Mouse (Mus musculus) liver, embryonic 12.5 days (tissue): ENCODE results near the gene Ppp1r16b. TPM values are rescaled to one million over a fixed set of nuclear protein-coding genes. Genes with fewer than 3 reads are reported as not detected.
"Not testable (repeated sequence)": the region's sequence is repeated elsewhere in the genome, so short reads cannot be mapped to it uniquely, and the experiment has no call there.

ENCODE experiments used
- ATAC-seq: fragments of 200-750 bp; cut with Nextera tagmentation; 2 replicates; pipeline ENCODE4 v1.8.0; 2017; ENCODE audit warnings: moderate number of reproducible peaks, mild to moderate bottlenecking, moderate library complexity
- H3K27ac ChIP-seq: fragments of 300-500 bp; sonication (generic); 2 replicates; pipeline ENCODE4 v1.5.1; 2016; ENCODE audit warnings: mild to moderate bottlenecking
- H3K27me3 ChIP-seq: fragments of 300-500 bp; sonication (generic); replicated peaks from 2 replicates; pipeline ENCODE4 v1.6.1; 2016; ENCODE audit warnings: mild to moderate bottlenecking, moderate library complexity
- H3K36me3 ChIP-seq: fragments of 300-500 bp; sonication (generic); 2 replicates; pipeline ENCODE4 v1.6.1; 2016; ENCODE audit warnings: mild to moderate bottlenecking, moderate library complexity
- H3K4me1 ChIP-seq: fragments of 300-500 bp; sonication (generic); 2 replicates; pipeline ENCODE4 v1.6.1; 2016
- H3K4me2 ChIP-seq: fragments of 300-500 bp; sonication (generic); 2 replicates; pipeline ENCODE4 v1.6.1; 2016; ENCODE audit warnings: mild to moderate bottlenecking, moderate library complexity
- H3K4me3 ChIP-seq: fragments of 300-500 bp; sonication (generic); 2 replicates; pipeline ENCODE4 v1.5.1; 2016; ENCODE audit warnings: mild to moderate bottlenecking, moderate library complexity
- H3K9ac ChIP-seq: fragments of 300-500 bp; sonication (generic); 2 replicates; pipeline ENCODE4 v1.6.1; 2016; ENCODE audit warnings: mild to moderate bottlenecking, moderate library complexity
- H3K9me3 ChIP-seq: fragments of 300-500 bp; sonication (generic); replicated peaks from 2 replicates; pipeline ENCODE4 v1.6.1; 2016; ENCODE audit warnings: mild to moderate bottlenecking, moderate library complexity
- WGBS: fragments of 180-500 bp; shearing (Covaris S2); methylation state at CpG from one replicate; pipeline ENCODE4 v1.1.7; 2016; ENCODE audit not compliant: insufficient replicate concordance; 5-methylcytosine and 5-hydroxymethylcytosine counted together
- polyA plus RNA-seq: library from polyadenylated mRNA; unstranded; fragments of >200 nt; fragmentation: Nextera tagmentation; extraction: Ambion mirVana; gene quantifications from 2 replicates; pipeline ENCODE4 v1.2.1, GENCODE M21; 2016

Gene Ppp1r16b
- polyA plus RNA-seq, 1 experiment from 2014 or later, result 1.9 TPM

DNA sequence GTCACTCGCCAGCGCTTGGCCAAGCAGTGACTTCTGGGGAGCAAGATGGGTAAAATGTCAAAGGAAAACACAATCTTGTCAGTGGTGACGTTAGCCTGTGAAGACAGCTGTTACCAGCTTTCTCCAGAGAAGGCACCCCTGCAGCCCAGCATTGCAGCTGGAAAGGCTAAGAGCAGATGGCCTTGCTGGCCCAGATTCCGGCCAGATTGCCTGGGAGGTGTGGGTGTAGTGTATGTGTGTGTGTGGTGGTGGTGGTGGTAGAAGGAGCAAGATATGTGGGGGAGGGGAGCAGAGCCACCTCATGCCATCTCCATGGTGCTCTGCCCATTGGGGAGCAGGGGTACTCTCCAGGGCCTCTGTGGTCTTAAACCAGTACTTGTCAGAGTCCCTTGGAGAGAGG lies 67.9 kb downstream of the Ppp1r16b start:
- ATAC-seq, result no peak
- Histone ChIP-seq H3K4me1 (no peaks in the 10 kb centered on the region), H3K27me3 (no peaks in the 10 kb centered on the region), H3K4me3 (no peak overlapping the region), H3K9me3 (no peaks in the 10 kb centered on the region), H3K36me3 (no peaks in the 10 kb centered on the region), H3K9ac (no peak overlapping the region), H3K4me2 (no peak overlapping the region), H3K27ac (no peak overlapping the region)
- 66% methylated on average over 4 of the region's 4 CpGs for WGBS

- H3K9me3 ChIP-seq, result no peaks in the 10 kb centered on the region
- no peak overlapping the region for H3K4me2 ChIP-seq
- H3K9ac ChIP-seq, result no peak overlapping the region
- no peaks in the 10 kb centered on the region for H3K36me3 ChIP-seq
- WGBS, result 64% methylated on average over 6 of the region's 6 CpGs
- H3K27me3 ChIP-seq, result no peaks in the 10 kb centered on the region
- no peak for ATAC-seq
- no peak overlapping the region for H3K4me3 ChIP-seq
- no peaks in the 10 kb centered on the region for H3K4me1 ChIP-seq
- no peak overlapping the region for H3K27ac ChIP-seq
These were observed 68.7 kb downstream of the Ppp1r16b start for GRCm38 (mm10) chr2:158733914-158734313.

- H3K4me2 ChIP-seq, result no peak overlapping the region
- H3K36me3 ChIP-seq, result no peaks in the 10 kb centered on the region
- no peak for ATAC-seq
- H3K27me3 ChIP-seq, result no peaks in the 10 kb centered on the region
- no peaks in the 10 kb centered on the region for H3K4me1 ChIP-seq
- no peak overlapping the region for H3K9ac ChIP-seq
- no peaks in the 10 kb centered on the region for H3K9me3 ChIP-seq
- H3K4me3 ChIP-seq, result no peak overlapping the region
- 62% methylated on average over 7 of the region's 7 CpGs for WGBS
- H3K27ac ChIP-seq, result no peak overlapping the region
These were observed 69.4 kb downstream of the Ppp1r16b start for GRCm38 (mm10) chr2:158734500-158735152.

DNA sequence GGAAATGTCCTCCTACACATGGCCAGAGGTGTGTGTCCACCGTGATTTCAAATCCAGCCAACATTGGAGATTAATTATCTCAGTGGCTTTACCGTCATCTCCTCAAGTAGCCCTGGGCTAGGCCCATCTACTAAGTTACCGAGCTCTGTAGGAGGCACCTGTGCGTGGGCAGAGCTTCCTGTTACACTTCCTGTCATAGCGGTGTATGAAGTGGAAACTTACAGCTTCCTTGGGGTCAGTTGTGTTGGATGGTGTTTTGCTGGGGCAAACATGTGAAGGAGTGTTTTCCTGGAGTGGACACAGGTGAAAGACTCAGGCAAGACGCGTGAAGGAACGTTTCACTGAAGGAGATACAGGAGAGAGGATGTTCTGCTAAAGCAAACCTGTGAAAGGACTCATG lies 70.1 kb downstream of the Ppp1r16b start:
- Histone ChIP-seq H3K9ac (no peak overlapping the region), H3K4me3 (no peak overlapping the region), H3K27me3 (no peaks in the 10 kb centered on the region), H3K27ac (no peak overlapping the region), H3K4me1 (no peaks in the 10 kb centered on the region), H3K36me3 (no peaks in the 10 kb centered on the region), H3K4me2 (no peak overlapping the region), H3K9me3 (no peaks in the 10 kb centered on the region)
- 58% methylated on average over 8 of the region's 8 CpGs for WGBS
- no peak for ATAC-seq

DNA sequence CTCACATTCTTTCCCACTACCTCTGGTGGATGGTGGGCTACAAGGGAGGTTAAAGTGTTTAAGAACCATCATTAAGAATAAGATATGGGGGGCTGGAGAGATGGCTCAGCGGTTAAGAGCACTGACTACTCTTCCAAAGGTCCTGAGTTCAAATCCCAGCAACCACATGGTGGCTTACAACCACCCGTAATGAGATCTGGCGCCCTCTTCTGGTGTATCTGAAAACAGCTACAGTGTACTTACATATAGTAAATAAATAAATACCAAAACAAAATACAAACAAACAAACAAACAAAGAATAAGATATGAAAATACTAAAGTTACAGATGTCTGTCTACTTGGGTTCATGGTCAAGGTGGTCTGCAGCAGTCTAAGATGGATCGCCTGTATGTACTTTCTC lies 71.0 kb downstream of the Ppp1r16b start:
- ATAC-seq, H3K36me3 ChIP-seq, H3K4me2 ChIP-seq, H3K4me3 ChIP-seq, H3K9ac ChIP-seq, H3K27ac ChIP-seq, H3K9me3 ChIP-seq, H3K27me3 ChIP-seq, H3K4me1 ChIP-seq: not testable (repeated sequence)
- WGBS, result 65% methylated on average over 4 of the region's 4 CpGs

- Histone ChIP-seq H3K9me3 (no peaks in the 10 kb centered on the region), H3K9ac (no peak overlapping the region), H3K27ac (no peak overlapping the region), H3K36me3 (no peaks in the 10 kb centered on the region), H3K4me3 (no peak overlapping the region), H3K4me2 (no peak overlapping the region), H3K4me1 (no peaks in the 10 kb centered on the region), H3K27me3 (no peaks in the 10 kb centered on the region)
- no peak for ATAC-seq
- 78% methylated on average over 11 of the region's 11 CpGs for WGBS
These were observed 73.4 kb downstream of the Ppp1r16b start for GRCm38 (mm10) chr2:158738591-158738990.

DNA sequence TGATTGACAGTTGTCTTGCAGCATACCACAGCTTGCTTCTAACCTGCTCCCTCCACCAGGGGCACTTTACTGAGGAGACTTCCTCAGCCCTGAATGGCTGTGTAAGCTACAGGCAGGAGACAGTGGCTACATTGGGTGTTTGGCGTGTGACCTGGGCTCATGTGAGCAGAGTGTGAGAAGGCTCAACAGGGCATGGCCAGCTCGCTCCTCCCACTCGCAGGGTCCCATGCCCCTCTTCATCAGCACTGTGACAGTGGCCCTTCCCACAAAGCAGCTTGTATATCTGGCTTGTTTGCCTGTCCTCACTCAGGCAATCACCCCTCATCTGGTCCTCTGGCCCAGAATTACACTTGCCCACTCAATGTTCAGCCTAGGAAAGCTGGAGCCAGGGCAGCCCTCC lies 73.9 kb downstream of the Ppp1r16b start:
- WGBS, result 72% methylated on average over 3 of the region's 3 CpGs
- H3K4me3 ChIP-seq, result no peak overlapping the region
- H3K36me3 ChIP-seq, result no peaks in the 10 kb centered on the region
- H3K4me2 ChIP-seq, result no peak overlapping the region
- no peak overlapping the region for H3K9ac ChIP-seq
- no peaks in the 10 kb centered on the region for H3K4me1 ChIP-seq
- no peak overlapping the region for H3K27ac ChIP-seq
- no peak for ATAC-seq
- no peaks in the 10 kb centered on the region for H3K27me3 ChIP-seq
- no peaks in the 10 kb centered on the region for H3K9me3 ChIP-seq

- Histone ChIP-seq H3K9me3 (no peaks in the 10 kb centered on the region), H3K27ac (no peak overlapping the region), H3K36me3 (no peaks in the 10 kb centered on the region), H3K27me3 (no peaks in the 10 kb centered on the region), H3K4me2 (no peak overlapping the region), H3K4me1 (no peaks in the 10 kb centered on the region), H3K4me3 (no peak overlapping the region), H3K9ac (no peak overlapping the region)
- 69% methylated on average over 9 of the region's 9 CpGs for WGBS
- no peak for ATAC-seq
These were observed 75.9 kb downstream of the Ppp1r16b start for GRCm38 (mm10) chr2:158741011-158741501.

DNA sequence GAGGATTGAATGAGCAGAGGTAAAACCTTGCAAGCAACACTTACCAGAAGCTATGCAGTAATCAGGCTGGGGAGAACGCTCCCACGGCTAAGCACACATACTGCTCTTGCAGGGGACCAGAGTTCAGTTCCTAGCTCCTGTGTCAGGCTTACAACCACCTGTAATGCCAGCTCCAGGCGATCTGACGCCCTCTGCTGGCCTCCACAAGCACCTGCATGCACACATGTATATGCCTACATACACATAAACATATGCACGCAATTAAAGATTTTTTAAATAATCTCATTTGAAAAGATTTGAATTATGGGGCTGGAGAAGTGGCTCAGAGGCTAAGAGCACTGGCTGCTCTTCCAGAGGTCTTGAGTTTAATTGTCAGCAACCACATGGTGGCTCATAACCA lies 77.2 kb downstream of the Ppp1r16b start:
- no peak for ATAC-seq
- no peak overlapping the region for H3K9ac ChIP-seq
- H3K4me2 ChIP-seq, result no peak overlapping the region
- H3K4me1 ChIP-seq, result no peaks in the 10 kb centered on the region
- WGBS, result 56% methylated on average over 5 of the region's 5 CpGs
- H3K9me3 ChIP-seq, result no peaks in the 10 kb centered on the region
- H3K36me3 ChIP-seq, result no peaks in the 10 kb centered on the region
- H3K27ac ChIP-seq, result no peak overlapping the region
- no peaks in the 10 kb centered on the region for H3K27me3 ChIP-seq
- H3K4me3 ChIP-seq, result no peak overlapping the region

DNA sequence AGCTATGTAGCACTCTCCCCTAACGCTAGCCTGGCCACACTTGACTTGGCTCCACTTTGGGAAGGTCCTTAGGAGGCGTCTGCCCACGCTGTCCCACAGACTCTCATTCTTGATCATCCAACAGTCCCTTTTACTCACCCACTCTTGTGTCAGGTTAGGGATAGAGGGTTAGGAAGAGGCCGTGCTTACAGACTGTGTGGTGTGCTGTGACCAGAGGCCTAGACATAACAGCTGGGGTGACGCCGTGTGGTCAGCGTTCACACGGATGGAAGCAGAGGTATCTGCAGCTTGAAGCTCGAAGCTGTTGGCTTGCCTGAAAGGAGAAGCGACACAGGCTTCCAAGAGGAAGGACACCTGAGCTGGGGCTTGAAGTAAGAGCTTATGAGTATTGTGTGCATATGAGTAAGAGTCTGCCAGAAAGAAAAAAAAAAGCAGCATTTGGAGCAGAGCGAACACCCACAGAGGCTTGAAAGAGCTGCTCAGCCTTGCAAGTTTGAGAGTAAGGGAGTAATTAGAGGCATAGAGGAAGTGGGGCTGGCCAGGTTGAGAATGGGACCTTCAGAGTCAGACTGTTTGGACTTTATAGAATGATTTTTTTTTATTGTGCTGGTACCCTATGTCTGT lies 78.4 kb downstream of the Ppp1r16b start:
- ATAC-seq, result no peak
- 73% methylated on average over 11 of the region's 11 CpGs for WGBS
- Histone ChIP-seq H3K27me3 (no peaks in the 10 kb centered on the region), H3K4me2 (no peak overlapping the region), H3K27ac (no peak overlapping the region), H3K36me3 (no peaks in the 10 kb centered on the region), H3K4me3 (no peak overlapping the region), H3K9ac (no peak overlapping the region), H3K9me3 (no peaks in the 10 kb centered on the region), H3K4me1 (no peaks in the 10 kb centered on the region)

DNA sequence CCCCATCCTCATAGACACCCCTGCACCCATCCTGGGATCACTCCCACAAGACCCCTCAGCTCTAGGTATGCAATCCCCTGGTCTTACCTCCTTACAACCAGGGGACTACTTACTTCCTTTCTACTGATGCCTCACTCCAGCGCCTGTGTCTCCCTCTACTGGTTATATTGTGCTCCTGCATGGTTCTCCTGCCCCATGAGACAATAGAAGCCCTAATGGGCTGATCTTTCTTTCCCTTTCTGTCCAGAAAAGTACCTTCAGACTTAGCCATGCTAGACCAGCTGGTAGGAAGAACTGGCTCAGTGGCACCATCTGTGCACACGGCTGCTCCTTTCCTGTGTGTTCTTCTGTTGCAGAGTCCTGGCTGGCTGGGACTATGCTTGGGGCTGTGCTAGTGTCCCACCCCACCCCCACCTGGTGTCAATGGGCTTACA lies 79.9 kb downstream of the Ppp1r16b start:
- no peak overlapping the region for H3K4me3 ChIP-seq
- no peak overlapping the region for H3K9ac ChIP-seq
- no peak overlapping the region for H3K27ac ChIP-seq
- ATAC-seq, result no peak
- H3K4me1 ChIP-seq, result no peaks in the 10 kb centered on the region
- H3K9me3 ChIP-seq, result no peaks in the 10 kb centered on the region
- no peaks in the 10 kb centered on the region for H3K36me3 ChIP-seq
- H3K4me2 ChIP-seq, result no peak overlapping the region
- no peaks in the 10 kb centered on the region for H3K27me3 ChIP-seq
- 7% methylated on average over 2 of the region's 2 CpGs for WGBS

DNA sequence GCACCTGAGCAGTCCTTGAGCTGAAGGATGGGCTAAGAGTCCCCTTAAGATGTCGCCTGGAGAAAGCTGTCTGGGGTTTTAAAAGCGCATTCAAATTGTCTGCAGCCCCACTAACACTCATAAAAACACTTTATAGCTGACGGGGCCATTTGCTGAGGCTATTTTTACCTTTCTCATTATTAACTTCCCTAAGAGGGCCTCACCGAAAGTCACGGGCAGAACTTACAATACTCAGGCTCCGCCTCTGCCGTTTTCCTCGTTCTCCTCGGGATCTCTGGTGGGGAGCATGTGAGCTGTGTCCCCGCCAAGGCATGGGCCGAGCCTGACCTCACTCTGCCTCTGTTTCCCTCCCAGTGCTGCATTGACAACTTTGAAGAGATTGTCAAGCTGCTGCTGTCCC lies 81.0 kb downstream of the Ppp1r16b start:
- no peak overlapping the region for H3K9ac ChIP-seq
- no peak overlapping the region for H3K27ac ChIP-seq
- no peak overlapping the region for H3K4me3 ChIP-seq
- H3K4me1 ChIP-seq, result no peaks in the 10 kb centered on the region
- no peaks in the 10 kb centered on the region for H3K9me3 ChIP-seq
- H3K36me3 ChIP-seq, result no peaks in the 10 kb centered on the region
- H3K27me3 ChIP-seq, result no peaks in the 10 kb centered on the region
- 57% methylated on average over 11 of the region's 11 CpGs for WGBS
- no peak overlapping the region for H3K4me2 ChIP-seq
- no peak for ATAC-seq

- 85% methylated on average over 9 of the region's 9 CpGs for WGBS
- Histone ChIP-seq H3K9ac (no peak overlapping the region), H3K27me3 (no peaks in the 10 kb centered on the region), H3K4me2 (no peak overlapping the region), H3K36me3 (no peaks in the 10 kb centered on the region), H3K4me3 (no peak overlapping the region), H3K27ac (no peak overlapping the region), H3K9me3 (no peaks in the 10 kb centered on the region), H3K4me1 (no peaks in the 10 kb centered on the region)
- ATAC-seq, result no peak
These were observed 84.2 kb downstream of the Ppp1r16b start for GRCm38 (mm10) chr2:158749366-158749765.
